Mouse (Mus musculus): ENCODE data around the gene Gm32742. TPM values are rescaled to one million over a fixed set of nuclear protein-coding genes. Genes with fewer than 3 reads are reported as not detected.
"Not testable (repeated sequence)": the region's sequence is repeated elsewhere in the genome, so short reads cannot be mapped to it uniquely, and the experiment has no call there.

Gm32742 gene
- total RNA-seq, 1 experiment from 2014 or later: not detected

GRCm38 (mm10) chr9:51163989-51164388, 1.3 kb downstream of the Gm32742 start:
- ATAC-seq (replicated peaks; ENCODE audit: insufficient number of reproducible peaks, low FRiP score, low TSS enrichment, poor library complexity, severe bottlenecking): no peak

DNA sequence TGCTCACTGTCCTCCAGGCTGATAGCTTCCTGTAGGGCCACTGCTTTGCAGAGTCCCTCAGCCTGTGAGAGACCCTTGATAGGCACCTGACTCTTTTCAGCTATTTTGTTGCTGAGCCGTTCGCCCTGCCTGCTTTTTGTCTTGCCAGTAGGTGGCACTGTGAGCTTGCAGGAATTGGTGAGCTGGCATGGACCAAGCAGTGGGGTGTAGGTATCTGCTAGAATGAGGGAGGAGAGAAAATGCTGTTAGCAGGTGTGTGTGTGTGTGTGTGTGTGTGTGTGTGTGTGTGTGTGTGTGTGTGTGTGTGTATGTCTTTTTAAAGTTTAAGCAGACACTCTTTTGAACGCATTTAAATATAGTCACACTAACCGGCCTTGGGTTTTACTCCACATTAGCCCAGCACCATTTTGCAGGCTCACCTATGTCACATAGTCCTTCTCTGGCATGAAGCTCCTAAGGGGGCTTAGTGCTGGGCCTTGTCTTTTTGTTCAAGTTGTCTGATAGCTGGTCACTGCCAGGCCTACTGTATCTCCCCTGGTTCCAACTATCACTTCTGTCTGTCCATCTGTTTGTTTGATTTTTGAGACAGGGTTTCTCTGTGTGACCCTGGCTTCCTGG, 3.4 kb downstream of the Gm32742 start:
- ATAC-seq (replicated peaks; ENCODE audit: insufficient number of reproducible peaks, low FRiP score, low TSS enrichment, poor library complexity, severe bottlenecking): peak; percentile 54; the same call in 1 of the 2 replicates

- ATAC-seq (replicated peaks; ENCODE audit: insufficient number of reproducible peaks, low FRiP score, low TSS enrichment, poor library complexity, severe bottlenecking): no peak
These were observed 13.1 kb downstream of the Gm32742 start for GRCm38 (mm10) chr9:51152079-51152752.

DNA sequence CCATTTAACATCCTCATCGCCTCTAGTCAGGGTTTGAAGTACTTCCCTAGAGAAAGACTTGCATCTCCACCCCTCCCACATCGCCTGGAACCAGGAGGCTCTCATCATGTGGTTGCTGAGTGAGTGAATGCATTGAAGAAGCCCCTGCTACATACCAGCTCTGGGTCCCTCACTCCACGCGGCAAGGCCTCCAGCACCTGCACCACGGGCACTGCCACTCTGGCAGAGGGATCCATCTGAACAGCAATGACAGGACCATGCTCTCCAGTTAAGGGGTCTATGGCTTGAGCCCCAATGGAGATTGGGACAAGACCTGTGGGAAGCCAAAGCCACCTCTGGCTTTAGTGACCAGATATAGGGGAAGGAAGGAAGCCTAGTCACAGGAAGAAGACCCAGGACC, 18.0 kb downstream of the Gm32742 start:
- no peak for ATAC-seq (replicated peaks; ENCODE audit: insufficient number of reproducible peaks, low FRiP score, low TSS enrichment, poor library complexity, severe bottlenecking)

GRCm38 (mm10) chr9:51146496-51146895, 18.8 kb downstream of the Gm32742 start:
- no peak for ATAC-seq (replicated peaks; ENCODE audit: insufficient number of reproducible peaks, low FRiP score, low TSS enrichment, poor library complexity, severe bottlenecking)

GRCm38 (mm10) chr9:51144218-51144617, 21.1 kb downstream of the Gm32742 start:
- no peak for ATAC-seq (replicated peaks; ENCODE audit: insufficient number of reproducible peaks, low FRiP score, low TSS enrichment, poor library complexity, severe bottlenecking)

- ATAC-seq (replicated peaks; ENCODE audit: insufficient number of reproducible peaks, low FRiP score, low TSS enrichment, poor library complexity, severe bottlenecking): no peak
These were observed 21.9 kb downstream of the Gm32742 start for GRCm38 (mm10) chr9:51143437-51143836.

GRCm38 (mm10) chr9:51140711-51141110, 24.6 kb downstream of the Gm32742 start:
- no peak for ATAC-seq (replicated peaks; ENCODE audit: insufficient number of reproducible peaks, low FRiP score, low TSS enrichment, poor library complexity, severe bottlenecking)

DNA sequence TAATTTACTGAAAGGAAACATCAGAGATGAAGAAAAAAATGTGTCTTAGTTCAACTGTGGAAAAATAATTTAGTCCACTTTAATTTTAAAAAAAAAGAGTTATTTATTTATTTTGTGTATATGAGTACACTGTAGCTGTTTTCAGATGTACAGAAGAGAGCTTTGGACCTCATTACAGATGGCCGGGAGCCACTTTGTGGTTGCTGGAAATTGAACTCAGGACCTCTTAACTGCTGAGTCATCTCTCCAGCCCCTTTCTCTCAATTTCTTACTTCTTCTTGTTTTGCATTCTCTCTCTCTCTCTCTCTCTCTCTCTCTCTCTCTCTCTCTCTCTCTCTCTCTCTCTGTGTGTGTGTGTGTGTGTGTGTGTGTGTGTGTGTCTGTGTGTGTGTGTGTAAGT, 25.9 kb downstream of the Gm32742 start:
- not testable (repeated sequence) for ATAC-seq (replicated peaks; ENCODE audit: insufficient number of reproducible peaks, low FRiP score, low TSS enrichment, poor library complexity, severe bottlenecking)

GRCm38 (mm10) chr9:51138301-51138700, 27.0 kb downstream of the Gm32742 start:
- no peak for ATAC-seq (replicated peaks; ENCODE audit: insufficient number of reproducible peaks, low FRiP score, low TSS enrichment, poor library complexity, severe bottlenecking)

DNA sequence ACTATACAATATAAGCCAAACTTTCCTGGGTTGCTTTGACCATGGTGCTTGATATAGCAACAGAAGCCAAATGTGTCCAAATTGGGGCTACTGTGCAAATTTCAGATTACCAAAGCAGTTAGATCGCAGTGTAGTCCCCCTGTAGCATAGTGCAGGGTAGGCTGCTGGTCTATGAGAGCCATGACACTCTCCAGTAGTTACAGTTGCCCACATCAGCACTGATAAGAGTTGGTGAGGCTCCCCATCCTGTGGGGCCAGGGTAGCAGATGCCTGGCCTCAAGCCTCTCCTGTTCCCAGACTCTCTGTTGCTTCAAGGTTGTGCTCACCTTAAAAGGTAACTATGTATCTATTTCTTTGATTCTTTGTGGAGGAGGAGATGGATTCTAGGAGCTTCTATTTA, 27.5 kb downstream of the Gm32742 start:
- ATAC-seq (replicated peaks; ENCODE audit: insufficient number of reproducible peaks, low FRiP score, low TSS enrichment, poor library complexity, severe bottlenecking): no peak

- no peak for ATAC-seq (replicated peaks; ENCODE audit: insufficient number of reproducible peaks, low FRiP score, low TSS enrichment, poor library complexity, severe bottlenecking)
These were observed 27.9 kb downstream of the Gm32742 start for GRCm38 (mm10) chr9:51137432-51137831.

- no peak for ATAC-seq (replicated peaks; ENCODE audit: insufficient number of reproducible peaks, low FRiP score, low TSS enrichment, poor library complexity, severe bottlenecking)
These were observed 28.3 kb downstream of the Gm32742 start for GRCm38 (mm10) chr9:51136985-51137384.

DNA sequence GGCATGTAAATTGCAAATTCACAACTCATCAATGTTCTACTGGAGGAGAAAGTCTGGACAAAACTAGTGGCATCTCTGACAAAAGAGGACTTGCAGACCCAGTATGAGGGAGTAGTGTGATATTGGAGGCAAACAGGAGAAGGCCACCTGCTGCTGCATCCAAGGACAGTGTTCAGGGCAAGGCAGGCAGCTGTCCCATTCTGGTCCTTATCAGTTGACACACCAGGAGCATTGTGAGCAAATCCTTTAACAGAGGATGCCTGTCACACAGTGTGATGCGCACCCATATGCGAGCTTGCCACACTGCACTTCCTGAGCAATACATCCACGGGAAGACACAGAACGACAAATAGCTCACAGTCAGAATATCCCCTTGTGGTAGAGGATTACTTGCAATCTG, 50.5 kb downstream of the Gm32742 start:
- ATAC-seq (replicated peaks; ENCODE audit: insufficient number of reproducible peaks, low FRiP score, low TSS enrichment, poor library complexity, severe bottlenecking): no peak

DNA sequence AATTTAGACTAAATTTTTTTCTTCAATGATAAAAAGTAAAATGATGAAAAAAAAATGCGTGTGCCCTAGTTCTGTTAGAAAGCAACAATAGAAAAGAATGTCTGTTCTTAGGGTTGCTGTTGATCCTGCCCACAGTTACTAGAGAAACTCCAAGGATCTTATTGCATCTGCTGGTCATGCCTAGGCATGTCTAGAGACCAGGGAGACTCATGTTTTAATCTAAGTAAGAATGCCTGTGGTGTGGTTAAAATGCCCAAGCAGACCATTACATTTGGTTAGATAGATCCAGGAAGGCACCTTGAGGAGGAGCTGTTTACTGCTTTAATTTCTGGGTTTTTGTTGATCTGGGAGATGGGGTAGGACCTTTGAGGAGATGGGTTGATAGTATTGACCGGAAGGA, 59.6 kb downstream of the Gm32742 start:
- no peak for ATAC-seq (replicated peaks; ENCODE audit: insufficient number of reproducible peaks, low FRiP score, low TSS enrichment, poor library complexity, severe bottlenecking)

DNA sequence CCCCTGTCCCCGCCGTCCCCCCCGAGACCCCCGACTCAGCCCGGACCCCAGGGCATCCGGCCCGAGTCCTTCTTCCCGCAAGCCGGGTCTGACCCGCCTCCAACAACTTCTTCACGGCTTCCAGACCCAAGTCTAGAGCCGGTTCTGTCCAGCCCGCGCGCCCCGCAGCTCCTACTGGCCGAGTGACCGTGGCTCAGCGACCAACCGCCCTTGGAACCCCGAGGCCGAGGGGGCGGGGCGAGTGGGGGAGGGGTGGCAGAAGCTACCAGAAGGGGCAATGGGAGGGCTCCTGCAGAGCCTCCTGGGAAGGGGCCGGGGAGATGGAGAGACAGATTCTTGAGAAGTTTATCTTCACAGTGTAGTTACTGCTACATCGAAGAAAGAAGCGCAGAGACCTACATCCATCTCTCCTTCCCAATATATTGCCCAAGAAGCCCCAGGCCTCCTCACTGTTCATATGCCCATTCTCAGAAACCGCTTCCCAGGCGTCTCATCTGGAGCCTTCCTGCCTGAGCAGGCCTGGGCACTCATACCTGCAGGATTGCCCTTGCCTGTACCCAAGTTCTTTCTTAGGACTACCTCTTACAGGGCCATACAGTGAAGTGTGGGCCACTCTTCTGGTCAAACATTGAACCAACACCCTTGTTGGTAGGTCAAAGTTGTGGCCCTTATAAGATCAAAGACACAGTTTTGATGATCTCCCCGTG, 61.4 kb downstream of the Gm32742 start:
- no peak for ATAC-seq (replicated peaks; ENCODE audit: insufficient number of reproducible peaks, low FRiP score, low TSS enrichment, poor library complexity, severe bottlenecking)

DNA sequence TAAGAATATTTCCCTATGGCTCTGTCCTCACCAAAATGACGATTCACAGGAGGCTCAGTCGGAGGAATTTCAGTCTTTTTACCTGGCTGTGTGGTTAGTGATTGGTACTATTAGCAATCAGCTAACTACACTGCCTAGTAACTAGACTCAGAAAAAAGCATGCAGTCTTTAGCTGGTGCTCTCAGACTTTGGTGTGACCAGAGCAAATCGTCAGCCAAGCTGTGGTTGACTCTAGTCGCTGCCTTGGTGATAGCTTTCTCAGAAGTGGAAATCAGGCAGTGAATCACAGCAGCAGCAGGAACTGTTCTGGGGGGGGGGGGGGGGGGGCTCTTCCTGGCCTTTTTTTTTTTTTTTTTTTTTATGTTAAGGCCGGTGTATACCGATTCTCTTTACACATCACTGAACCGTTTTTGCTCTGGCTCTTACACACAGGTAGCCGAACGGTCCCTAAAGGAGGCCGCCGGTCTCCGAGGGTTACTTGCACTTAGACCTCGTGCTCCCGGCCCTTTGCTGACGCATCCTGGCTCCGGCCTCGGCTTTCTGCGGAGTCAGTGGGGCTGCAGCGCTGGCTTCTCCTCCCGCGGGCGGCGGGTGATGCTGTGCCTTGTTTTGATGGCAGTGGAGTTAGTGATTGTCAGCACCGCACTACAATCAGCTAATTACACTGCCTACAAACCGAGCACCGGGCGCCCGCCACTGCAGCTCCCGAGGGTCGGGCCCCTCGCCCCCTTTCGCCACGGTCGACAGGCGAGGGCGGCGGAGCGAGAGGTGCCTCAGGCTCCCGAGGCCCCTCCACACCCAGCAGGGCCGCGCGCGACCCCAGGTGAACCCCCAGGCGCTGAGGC, 62.1 kb downstream of the Gm32742 start:
- ATAC-seq (replicated peaks; ENCODE audit: insufficient number of reproducible peaks, low FRiP score, low TSS enrichment, poor library complexity, severe bottlenecking): no peak

DNA sequence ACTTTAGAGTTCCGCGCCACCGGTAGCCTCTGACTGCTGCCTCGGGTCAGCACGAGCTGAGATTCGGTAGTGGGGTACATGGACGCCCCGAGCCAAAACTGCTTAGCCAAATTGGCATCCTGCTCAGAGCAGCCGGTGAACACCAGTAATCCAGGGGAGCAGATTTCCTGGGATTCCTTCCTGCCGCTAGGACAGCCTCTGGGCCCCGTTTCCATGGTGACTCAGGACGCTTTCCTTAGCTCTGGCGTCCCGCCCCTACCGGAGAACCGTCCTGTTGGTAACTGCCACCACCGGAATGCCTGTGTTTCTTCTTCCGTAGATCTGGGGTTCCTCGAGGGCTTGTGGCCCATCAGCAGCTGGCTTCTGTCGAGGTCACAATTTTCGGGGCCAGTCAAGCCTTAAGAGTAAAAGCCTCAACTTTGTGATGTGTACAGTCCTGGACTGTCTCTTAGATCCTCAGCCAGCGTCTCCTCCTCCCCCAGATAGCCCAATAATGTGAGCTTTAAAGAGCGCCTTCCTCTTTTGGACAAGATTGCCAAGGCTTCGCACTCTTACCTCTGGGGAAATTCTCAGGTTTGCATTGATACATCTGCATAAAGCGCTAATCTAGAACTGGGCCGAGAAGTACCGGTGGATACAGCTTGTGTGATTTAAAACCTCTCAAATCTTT, 63.4 kb downstream of the Gm32742 start, which contains the start of gene 4833427G06Rik:
4833427G06Rik (minus strand) TSS at position 323 of the 670 bp plus-strand sequence.
- ATAC-seq (replicated peaks; ENCODE audit: insufficient number of reproducible peaks, low FRiP score, low TSS enrichment, poor library complexity, severe bottlenecking): no peak
